Mouse (Mus musculus) ES-Bruce4 (cell line): ENCODE measurements around the gene Mrpl12.

Source experiments
- CTCF ChIP-seq: IDR thresholded peaks from one replicate; pipeline ENCODE4 v1.8.1; 2011; ENCODE audit warnings: low read depth, low read length
- EP300 ChIP-seq: IDR thresholded peaks from 2 replicates; pipeline ENCODE4 v1.6.1; 2011; ENCODE audit warnings: low read depth, low read length; ENCODE audit not compliant: insufficient read depth

GRCm38 (mm10) chr11:120489054-120489761, 4.8 kb downstream of the Mrpl12 start:
- peak; percentile 78 for TF ChIP-seq CTCF
- TF ChIP-seq EP300 = 0 out of 2 replicates have a peak, but pooled peaks have one; percentile 24
